Mouse (Mus musculus) central nervous system, embryonic 11.5 days (tissue): ENCODE data around the gene Proser1. TPM values are rescaled to one million over a fixed set of nuclear protein-coding genes. Genes with fewer than 3 reads are reported as not detected.

Source experiments
- polyA plus RNA-seq: library from polyadenylated mRNA; depleted of rRNA; stranded (reverse); fragments of >200 nt; gene quantifications from 2 replicates; pipeline ENCODE4 v1.2.3, GENCODE M21; 2012; rRNA removed

Gene Proser1
- 14.0 and 26.7 TPM in 2 replicates for polyA plus RNA-seq

DNA sequence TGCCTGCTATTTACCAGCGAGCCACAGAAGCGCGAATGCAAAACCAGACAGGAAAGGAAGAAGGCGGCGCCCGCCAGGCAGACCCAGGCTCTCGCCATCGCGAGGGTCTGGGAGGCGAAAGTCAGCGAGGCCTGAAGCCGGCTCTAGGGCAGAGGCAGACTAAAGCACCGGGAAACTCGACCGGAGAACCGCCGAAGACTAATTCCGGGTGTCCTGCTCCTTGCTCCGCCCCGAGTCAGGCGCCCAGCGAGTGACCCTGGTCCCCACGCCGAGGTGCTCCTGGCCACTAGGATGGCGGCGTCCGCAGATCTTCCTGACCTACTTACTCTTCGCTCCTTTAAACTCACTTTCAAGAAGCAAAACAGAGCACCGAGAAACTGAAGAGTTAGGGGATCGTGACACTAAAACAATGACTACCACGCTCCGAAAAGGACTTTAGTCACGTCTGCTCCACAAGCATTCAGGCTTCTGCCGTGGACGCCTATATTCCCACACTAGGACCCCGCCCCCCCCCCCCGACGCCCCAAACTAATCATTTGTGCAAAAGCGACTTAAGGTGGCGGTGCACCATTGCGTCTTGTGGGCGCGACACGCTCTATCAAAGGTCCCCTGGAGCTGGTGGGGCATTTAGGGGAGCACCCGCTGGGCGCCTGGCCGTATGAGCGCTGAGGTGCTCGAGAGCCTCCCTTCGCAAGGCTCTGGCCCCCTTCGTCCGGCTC is at the start of gene Proser1, which contains the start of gene Nhlrc3:
TSS of gene Proser1 (plus strand) at position 621 of the 719 bp plus-strand sequence.
TSS of gene Nhlrc3 (minus strand) at position 287 of the 719 bp plus-strand sequence.

DNA sequence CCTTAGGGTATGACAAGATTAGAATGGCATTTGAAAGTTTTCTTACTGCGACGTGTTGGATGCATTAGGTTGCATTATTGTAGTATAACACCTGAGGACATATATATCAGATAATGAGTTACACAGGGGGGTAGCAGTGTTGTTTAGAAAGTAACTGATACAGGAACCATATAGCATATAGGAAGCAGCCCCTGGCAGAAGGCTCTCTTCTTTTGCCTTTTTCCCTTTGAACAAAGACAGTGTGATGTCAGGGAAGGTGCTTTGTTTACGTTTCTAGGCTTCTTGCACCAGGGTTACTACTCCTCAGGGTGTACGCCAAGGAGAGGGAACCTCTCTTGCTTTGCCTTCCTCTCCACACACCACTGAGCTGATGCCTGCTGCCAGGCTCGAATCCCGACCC is 24.9 kb downstream of the Proser1 start, which contains the start of gene Stoml3:
TSS of gene Stoml3 (plus strand) at position 301 of the 400 bp plus-strand sequence.

Other genes starting within 250 kb of the Proser1 start
- gene Nhlrc3, start 334 bp upstream of the Proser1 start, polyA plus RNA-seq: 7.3 and 12.0 TPM in 2 replicates
- gene Stoml3, start 25.0 kb downstream of the Proser1 start, polyA plus RNA-seq: 0.05 TPM in 1 of 2 replicates, not detected in the other
- 3.3 and 7.7 TPM in 2 replicates for gene Frem2, start 193.7 kb downstream of the Proser1 start, polyA plus RNA-seq